Mouse (Mus musculus) midbrain, embryonic 12.5 days (tissue): ENCODE results near the gene Serpinb9f. TPM values are rescaled to one million over a fixed set of nuclear protein-coding genes. Genes with fewer than 3 reads are reported as not detected.
"Not testable (repeated sequence)": the region's sequence is repeated elsewhere in the genome, so short reads cannot be mapped to it uniquely, and the experiment has no call there.

Source experiments
- ATAC-seq: fragments of 200-750 bp; cut with Nextera tagmentation; 2 replicates; pipeline ENCODE4 v1.8.0; 2017; ENCODE audit warnings: low read depth, moderate TSS enrichment, moderate library complexity; ENCODE audit not compliant: low FRiP score
- H3K27ac ChIP-seq: fragments of 300-500 bp; sonication (generic); replicated peaks from 2 replicates; pipeline ENCODE4 v1.5.1; 2016; ENCODE audit warnings: mild to moderate bottlenecking
- H3K27me3 ChIP-seq: fragments of 300-500 bp; sonication (generic); 2 replicates; pipeline ENCODE4 v1.6.1; 2016; ENCODE audit warnings: mild to moderate bottlenecking
- H3K36me3 ChIP-seq: fragments of 300-500 bp; sonication (generic); 2 replicates; pipeline ENCODE4 v1.6.1; 2016
- H3K4me1 ChIP-seq: fragments of 300-500 bp; sonication (generic); 2 replicates; pipeline ENCODE4 v1.6.1; 2016
- H3K4me2 ChIP-seq: fragments of 300-500 bp; sonication (generic); replicated peaks from 2 replicates; pipeline ENCODE4 v1.6.1; 2016; ENCODE audit warnings: mild to moderate bottlenecking, moderate library complexity
- H3K4me3 ChIP-seq: fragments of 300-500 bp; sonication (generic); 2 replicates; pipeline ENCODE4 v1.5.1; 2016; ENCODE audit warnings: mild to moderate bottlenecking
- H3K9ac ChIP-seq: fragments of 300-500 bp; sonication (generic); replicated peaks from 2 replicates; pipeline ENCODE4 v1.6.1; 2016; ENCODE audit warnings: mild to moderate bottlenecking, moderate library complexity
- H3K9me3 ChIP-seq: fragments of 300-500 bp; sonication (generic); 2 replicates; pipeline ENCODE4 v1.6.1; 2016; ENCODE audit warnings: mild to moderate bottlenecking
- WGBS: fragments of 180-500 bp; shearing (Covaris S2); methylation state at CpG from one replicate; pipeline ENCODE4 v1.1.7; 2016; 5-methylcytosine and 5-hydroxymethylcytosine counted together
- polyA plus RNA-seq: library from polyadenylated mRNA; unstranded; fragments of >200 nt; fragmentation: Nextera tagmentation; extraction: Ambion mirVana; gene quantifications from 2 replicates; pipeline ENCODE4 v1.2.1, GENCODE M21; 2016

Gene Serpinb9f
- not detected in 2 replicates for polyA plus RNA-seq

DNA sequence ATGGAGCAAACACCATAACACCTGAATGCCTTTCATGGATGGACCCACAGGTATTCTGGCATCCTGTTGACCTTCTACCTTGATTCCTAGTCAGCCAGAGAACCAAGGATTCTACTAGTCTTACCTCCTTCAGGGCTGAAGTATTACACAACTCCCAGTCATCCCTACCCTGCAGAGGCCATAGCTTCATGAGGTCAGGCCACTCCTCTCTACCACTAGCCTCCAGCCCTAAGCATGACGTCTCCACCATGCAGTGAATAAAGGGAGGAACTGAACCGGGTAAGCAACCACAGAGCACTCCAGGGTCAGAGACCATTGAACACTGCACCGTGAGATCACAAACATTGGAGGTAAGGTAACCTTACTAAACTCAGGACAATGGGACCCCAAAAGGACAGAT lies at the start of gene Serpinb9f:
Gene Serpinb9f, plus strand, starts transcription at position 301 of the 400 bp plus-strand sequence.
- not testable (repeated sequence) for H3K4me2 ChIP-seq, H3K36me3 ChIP-seq, H3K4me3 ChIP-seq, ATAC-seq, H3K27me3 ChIP-seq, H3K4me1 ChIP-seq, H3K27ac ChIP-seq, H3K9ac ChIP-seq, H3K9me3 ChIP-seq
- WGBS: 88% methylated on average over 3 of the region's 3 CpGs

DNA sequence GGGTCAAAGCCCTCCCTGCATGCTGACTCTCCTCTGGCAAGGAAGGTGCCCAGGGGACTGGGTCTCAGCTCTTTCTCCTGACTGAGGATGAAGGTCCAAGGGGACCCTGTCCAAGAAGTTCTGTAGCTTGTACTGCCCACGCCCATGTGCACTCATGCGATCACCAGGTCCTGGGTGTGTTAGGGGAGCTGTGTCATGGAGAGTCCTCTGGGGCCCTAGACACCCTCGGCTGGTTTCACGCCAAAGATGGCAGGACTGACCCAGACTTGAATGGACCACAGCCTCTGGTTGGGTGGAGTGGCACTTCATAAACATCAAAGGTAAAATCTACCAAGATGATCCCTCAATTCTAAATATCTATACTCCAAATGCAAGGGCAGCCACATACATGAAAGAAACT lies 15.2 kb upstream of the Serpinb9f start:
- not testable (repeated sequence) for H3K4me2 ChIP-seq, H3K9ac ChIP-seq, ATAC-seq, H3K27me3 ChIP-seq, H3K9me3 ChIP-seq, H3K36me3 ChIP-seq, H3K27ac ChIP-seq, H3K4me1 ChIP-seq, H3K4me3 ChIP-seq
- WGBS: 85% methylated on average over 4 of the region's 4 CpGs

DNA sequence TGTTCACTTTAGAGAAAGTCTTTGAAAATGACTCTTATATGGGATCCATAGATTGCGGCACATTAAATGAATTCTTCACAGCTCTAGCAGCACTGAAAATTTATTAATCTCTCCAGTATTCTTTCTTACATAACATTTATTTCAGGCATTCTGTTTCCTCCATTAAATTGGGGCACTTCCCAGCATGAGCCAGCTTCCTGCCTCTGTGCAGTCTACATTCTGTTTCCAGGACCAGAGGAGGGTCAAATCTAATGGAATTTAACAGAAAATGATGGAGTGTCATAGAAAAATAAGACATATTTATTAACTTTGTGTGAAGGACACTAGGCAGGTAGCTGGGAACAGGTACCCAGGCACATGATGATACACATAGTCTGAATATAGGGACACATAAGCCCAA lies 32.8 kb downstream of the Serpinb9f start:
- H3K4me2 ChIP-seq, H3K4me3 ChIP-seq, H3K9ac ChIP-seq, H3K27me3 ChIP-seq, H3K9me3 ChIP-seq, H3K27ac ChIP-seq, H3K4me1 ChIP-seq, H3K36me3 ChIP-seq, ATAC-seq: not testable (repeated sequence)
- WGBS: 90% methylated on average over 1 of the region's 1 CpGs

Other genes starting within 250 kb of the Serpinb9f start
- 0.26 and 0.34 TPM in 2 replicates for gene Serpinb1b, start 245.5 kb upstream of the Serpinb9f start, polyA plus RNA-seq
- not detected in 2 replicates for gene Serpinb9c, start 164.3 kb upstream of the Serpinb9f start, polyA plus RNA-seq
- gene Serpinb9d, start 131.1 kb upstream of the Serpinb9f start, polyA plus RNA-seq: not detected in 2 replicates
- gene Serpinb9e, start 74.5 kb upstream of the Serpinb9f start, polyA plus RNA-seq: not detected in 2 replicates
- not detected in 2 replicates for gene Gm11397, start 71.7 kb downstream of the Serpinb9f start, polyA plus RNA-seq
- not detected in 2 replicates for gene Serpinb9g, start 160.7 kb downstream of the Serpinb9f start, polyA plus RNA-seq